Mouse (Mus musculus): Measurements from ENCODE around the gene Ubqln4.

DNA sequence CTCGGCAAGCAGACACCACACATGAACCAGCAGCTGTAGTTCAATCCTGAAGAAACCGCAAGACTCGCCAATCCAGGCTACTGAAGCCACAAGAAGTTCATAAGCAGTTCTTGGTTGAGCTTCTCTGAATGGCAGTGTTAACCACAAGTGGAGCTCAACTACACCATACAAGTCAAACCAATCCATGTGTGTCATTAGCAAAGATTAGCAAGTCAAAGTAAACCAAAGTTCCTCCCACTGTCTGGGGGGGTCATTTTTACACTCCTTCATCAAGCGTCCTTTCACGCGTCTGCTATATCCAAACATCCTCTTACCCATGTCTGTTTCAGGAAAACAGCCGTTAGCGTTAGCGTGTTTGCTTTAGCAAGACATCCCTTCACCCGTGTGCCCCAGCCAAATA is 16.8 kb downstream of the Ubqln4 start:
- no peak for TF ChIP-seq POU5F1 (IDR thresholded peaks at IDR 0.05; ENCODE audit: borderline replicate concordance, low read length)
- TF ChIP-seq CTCF (conservative IDR thresholded peaks at IDR 0.05; ENCODE audit: low read length) = no peak
- no peak for TF ChIP-seq NANOG (IDR thresholded peaks at IDR 0.05; ENCODE audit: borderline replicate concordance, low read length)

Measured in E14TG2a.4 (cell line).